Mouse (Mus musculus): ENCODE results near the gene 1700013G24Rik.

- TF ChIP-seq CTCF (IDR thresholded peaks at IDR 0.05; ENCODE audit: control insufficient read depth, insufficient read depth, insufficient replicate concordance, low read depth, low read length) (no peak), POLR2A (IDR thresholded peaks at IDR 0.05; ENCODE audit: control insufficient read depth, low read depth, low read length) (no peak)
Observed at GRCm38 (mm10) chr4:137474694-137475093, 21.6 kb downstream of the 1700013G24Rik start.
